25 mouse cellular contexts compared by ENCODE assay signal in the genomic region with DNA sequence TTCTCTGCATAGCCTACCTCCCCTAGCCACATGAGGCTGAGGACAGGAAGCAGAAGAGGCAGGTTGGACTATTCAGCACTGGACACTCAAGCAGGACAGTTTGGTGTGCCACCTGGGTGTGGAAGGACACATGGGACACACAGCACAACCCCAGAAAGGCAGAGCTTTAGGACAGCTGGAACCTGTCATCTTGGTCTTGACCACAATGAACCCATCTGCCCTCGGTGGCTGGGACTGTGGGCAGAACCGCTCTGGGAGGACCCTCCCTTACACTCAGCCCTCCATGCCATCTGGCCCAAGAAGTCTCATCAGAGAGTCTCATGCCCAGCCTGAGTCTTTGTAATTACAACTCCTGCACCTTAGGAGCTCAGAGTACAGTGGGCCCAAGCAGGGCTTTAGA. TPM values are rescaled to one million over a fixed set of nuclear protein-coding genes. Genes with fewer than 3 reads are reported as not detected.
DNase-seq lines count a peak whose midpoint lies in the region; ATAC-seq lines count a peak whose summit lies in the region.
"Had no signal": no experiment of that assay in that cellular context is flagged by ENCODE, and none has a peak within 500 bp of the region (broad histone marks: within the 10 kb centered on the region; RNA-seq: fewer than 3 reads in every experiment).

No protein-coding gene starts in this region.

- H3K9me3 ChIP-seq in forebrain, embryonic 10.5 days = no peaks in the 10 kb centered on the region
- H3K9me3 ChIP-seq in forebrain, embryonic 12.5 days = no peaks in the 10 kb centered on the region
- H3K9me3 ChIP-seq in midbrain, embryonic 10.5 days (replicated peaks) = no peaks in the 10 kb centered on the region
- H3K9me3 ChIP-seq in midbrain, embryonic 16.5 days (replicated peaks; ENCODE audit: control insufficient read depth, low read length, poor library complexity, severe bottlenecking) = no peaks in the 10 kb centered on the region
- H3K9me3 ChIP-seq in embryonic facial prominence, embryonic 10.5 days = no peaks in the 10 kb centered on the region
- H3K9me3 ChIP-seq in neural tube, embryonic 14.5 days (ENCODE audit: control insufficient read depth, low read length) = no peaks in the 10 kb centered on the region
- H3K9me3 ChIP-seq: embryonic facial prominence, embryonic 12.5 days; forebrain, embryonic 13.5 days; G1E; heart, embryonic 15.5 days had no signal

- no peak for DNase-seq in forebrain, embryonic 10.5 days (ENCODE audit: extremely low spot score, low spot score)
- no peak for DNase-seq in midbrain, embryonic 10.5 days (ENCODE audit: low spot score)
- no peak for DNase-seq in embryonic facial prominence, embryonic 10.5 days (ENCODE audit: low spot score)
- DNase-seq in thymus, postnatal 10 days (ENCODE audit: low spot score in 2 of 2) = no peak
- DNase-seq: adrenal gland, adult 8-10 months; B cell, adult 2 months; cerebellum, adult 11 months; cerebellum, adult 8-10 months; cerebellum, postnatal 14 days; embryo, embryonic 11 days; forebrain, postnatal 0 days; gastrocnemius, postnatal 14 days; heart, adult 2 months; heart, postnatal 14 days had no signal

- H3K9ac ChIP-seq in forebrain, embryonic 12.5 days = no peak overlapping the region
- no peak overlapping the region for H3K9ac ChIP-seq in midbrain, embryonic 16.5 days (ENCODE audit: low read depth, low read length)
- H3K9ac ChIP-seq in neural tube, embryonic 14.5 days (replicated peaks; ENCODE audit: low read depth, low read length) = no peak overlapping the region
- H3K9ac ChIP-seq: embryonic facial prominence, embryonic 12.5 days; forebrain, embryonic 13.5 days; forebrain, postnatal 0 days; heart, embryonic 15.5 days had no signal

- no peak for ATAC-seq in forebrain, embryonic 12.5 days (ENCODE audit: low FRiP score)
- no peak for ATAC-seq in midbrain, embryonic 16.5 days
- no peak for ATAC-seq in neural tube, embryonic 14.5 days (ENCODE audit: low read depth)
- ATAC-seq: CD4-positive, CD25-positive, alpha-beta regulatory T cell, adult 4 months; forebrain, embryonic 13.5 days; forebrain, postnatal 0 days had no signal

- H3K4me3 ChIP-seq in forebrain, embryonic 10.5 days = no peak overlapping the region
- no peak overlapping the region for H3K4me3 ChIP-seq in forebrain, embryonic 12.5 days (replicated peaks)
- no peak overlapping the region for H3K4me3 ChIP-seq in midbrain, embryonic 10.5 days
- no peak overlapping the region for H3K4me3 ChIP-seq in midbrain, embryonic 16.5 days (ENCODE audit: low read depth, low read length)
- H3K4me3 ChIP-seq in embryonic facial prominence, embryonic 10.5 days = no peak overlapping the region
- no peak overlapping the region for H3K4me3 ChIP-seq in neural tube, embryonic 14.5 days (ENCODE audit: low read depth, low read length)
- H3K4me3 ChIP-seq: embryonic facial prominence, embryonic 12.5 days; forebrain, embryonic 13.5 days; heart, adult 2 months; heart, embryonic 15.5 days had no signal

- no peak overlapping the region for H3K4me2 ChIP-seq in forebrain, embryonic 12.5 days
- no peak overlapping the region for H3K4me2 ChIP-seq in midbrain, embryonic 16.5 days (ENCODE audit: low read length)
- H3K4me2 ChIP-seq in neural tube, embryonic 14.5 days (ENCODE audit: low read depth, low read length) = no peak overlapping the region
- H3K4me2 ChIP-seq: embryonic facial prominence, embryonic 12.5 days; forebrain, embryonic 13.5 days; heart, embryonic 11.5 days; heart, embryonic 15.5 days had no signal

- peaks cover 35% of the 10 kb centered on the region for H3K4me1 ChIP-seq in forebrain, embryonic 10.5 days
- peaks cover 45% of the 10 kb centered on the region for H3K4me1 ChIP-seq in forebrain, embryonic 12.5 days
- peaks cover 44% of the 10 kb centered on the region for H3K4me1 ChIP-seq in midbrain, embryonic 10.5 days
- peaks cover 9% of the 10 kb centered on the region for H3K4me1 ChIP-seq in midbrain, embryonic 16.5 days (ENCODE audit: control insufficient read depth, insufficient read depth, low read length)
- H3K4me1 ChIP-seq in embryonic facial prominence, embryonic 10.5 days = peaks cover 39% of the 10 kb centered on the region
- peaks cover 49% of the 10 kb centered on the region for H3K4me1 ChIP-seq in neural tube, embryonic 14.5 days (ENCODE audit: control insufficient read depth, insufficient read depth, low read length)

- H3K36me3 ChIP-seq in forebrain, embryonic 10.5 days (replicated peaks) = no peaks in the 10 kb centered on the region
- H3K36me3 ChIP-seq in forebrain, embryonic 12.5 days (replicated peaks) = no peaks in the 10 kb centered on the region
- H3K36me3 ChIP-seq in midbrain, embryonic 10.5 days = no peaks in the 10 kb centered on the region
- no peaks in the 10 kb centered on the region for H3K36me3 ChIP-seq in midbrain, embryonic 16.5 days (ENCODE audit: control insufficient read depth, insufficient read depth, low read length)
- no peaks in the 10 kb centered on the region for H3K36me3 ChIP-seq in embryonic facial prominence, embryonic 10.5 days (replicated peaks)
- H3K36me3 ChIP-seq in neural tube, embryonic 14.5 days (ENCODE audit: control insufficient read depth, insufficient read depth, low read length) = no peaks in the 10 kb centered on the region
- H3K36me3 ChIP-seq: embryonic facial prominence, embryonic 12.5 days; G1E; heart, embryonic 15.5 days had no signal

- 0 out of 2 replicates have a peak overlapping the region, but pooled peaks have one; percentile 42 for H3K27ac ChIP-seq in forebrain, embryonic 10.5 days
- H3K27ac ChIP-seq in forebrain, embryonic 12.5 days = no peak overlapping the region
- H3K27ac ChIP-seq in midbrain, embryonic 10.5 days (replicated peaks) = peak overlapping the region; percentile 69; the same call in 1 of the 2 replicates
- no peak overlapping the region for H3K27ac ChIP-seq in midbrain, embryonic 16.5 days (ENCODE audit: low read length)
- H3K27ac ChIP-seq in embryonic facial prominence, embryonic 10.5 days (replicated peaks) = peak overlapping the region; percentile 44
- peak overlapping the region; percentile 71; the same call in 1 of the 2 replicates for H3K27ac ChIP-seq in neural tube, embryonic 14.5 days (ENCODE audit: low read depth, low read length)
- H3K27ac ChIP-seq: embryonic facial prominence, embryonic 12.5 days; forebrain, embryonic 13.5 days; heart, adult 2 months; heart, embryonic 15.5 days had no signal

- 85% methylated on average over 2 of the region's 2 CpGs for WGBS in forebrain, embryonic 10.5 days
- WGBS in forebrain, embryonic 12.5 days = 92% methylated on average over 2 of the region's 2 CpGs
- WGBS in midbrain, embryonic 10.5 days = 93% methylated on average over 2 of the region's 2 CpGs
- WGBS in midbrain, embryonic 16.5 days = 77% methylated on average over 2 of the region's 2 CpGs
- 82% methylated on average over 2 of the region's 2 CpGs for WGBS in embryonic facial prominence, embryonic 10.5 days
- 77% methylated on average over 2 of the region's 2 CpGs for WGBS in neural tube, embryonic 14.5 days

- H3K27me3 ChIP-seq in forebrain, embryonic 10.5 days (ENCODE audit: poor library complexity, severe bottlenecking) = no peaks in the 10 kb centered on the region
- no peaks in the 10 kb centered on the region for H3K27me3 ChIP-seq in forebrain, embryonic 12.5 days
- H3K27me3 ChIP-seq in midbrain, embryonic 10.5 days (ENCODE audit: low read depth, poor library complexity, severe bottlenecking) = no peaks in the 10 kb centered on the region
- H3K27me3 ChIP-seq in midbrain, embryonic 16.5 days (ENCODE audit: control insufficient read depth, insufficient read depth, low read depth, low read length) = no peaks in the 10 kb centered on the region
- no peaks in the 10 kb centered on the region; the same call in 1 of the 2 replicates for H3K27me3 ChIP-seq in embryonic facial prominence, embryonic 10.5 days (replicated peaks; ENCODE audit: low read depth, poor library complexity, severe bottlenecking)
- H3K27me3 ChIP-seq in neural tube, embryonic 14.5 days (ENCODE audit: control insufficient read depth, insufficient read depth, low read length) = no peaks in the 10 kb centered on the region
- H3K27me3 ChIP-seq: forebrain, embryonic 13.5 days; heart, embryonic 15.5 days had no signal

RNA-seq across cellular contexts. Expression of gene Ccdc188, which starts 17.6 kb away (rescaled TPM):
- not detected in 2 replicates for polyA plus RNA-seq in forebrain, embryonic 10.5 days (2016; fragmentation: Nextera tagmentation; extraction: Ambion mirVana)
- not detected in 2 replicates for polyA plus RNA-seq in forebrain, embryonic 12.5 days (2016; fragmentation: Nextera tagmentation; extraction: Ambion mirVana)
- polyA plus RNA-seq in midbrain, embryonic 10.5 days (2016; fragmentation: Nextera tagmentation; extraction: Ambion mirVana) = not detected in 2 replicates
- 0.14 TPM in 1 of 2 replicates, not detected in the other for polyA plus RNA-seq in midbrain, embryonic 16.5 days (2015; fragmentation: Nextera tagmentation; extraction: Ambion mirVana)
- polyA plus RNA-seq in embryonic facial prominence, embryonic 10.5 days (2016; fragmentation: Nextera tagmentation; extraction: Ambion mirVana) = not detected in 2 replicates
- polyA plus RNA-seq in neural tube, embryonic 14.5 days (2014; fragmentation: Nextera tagmentation; extraction: Ambion mirVana) = not detected in 2 replicates
- polyA plus RNA-seq: brain, embryonic 14.5 days; CD4-positive, CD25-positive, alpha-beta regulatory T cell, adult 4 months; embryonic facial prominence, embryonic 12.5 days; forebrain, embryonic 13.5 days; G1E; heart, adult 2 months; heart, embryonic 11.5 days; heart, embryonic 15.5 days had no signal

RNA-seq across cellular contexts. Expression of gene Zdhhc8, which starts 34.9 kb away (rescaled TPM):
- polyA plus RNA-seq in forebrain, embryonic 10.5 days (2016; fragmentation: Nextera tagmentation; extraction: Ambion mirVana) = 9.7 and 10.5 TPM in 2 replicates
- 15.7 and 16.9 TPM in 2 replicates for polyA plus RNA-seq in forebrain, embryonic 12.5 days (2016; fragmentation: Nextera tagmentation; extraction: Ambion mirVana)
- 9.4 and 11.3 TPM in 2 replicates for polyA plus RNA-seq in midbrain, embryonic 10.5 days (2016; fragmentation: Nextera tagmentation; extraction: Ambion mirVana)
- 13.8 and 17.9 TPM in 2 replicates for polyA plus RNA-seq in midbrain, embryonic 16.5 days (2015; fragmentation: Nextera tagmentation; extraction: Ambion mirVana)
- polyA plus RNA-seq in embryonic facial prominence, embryonic 10.5 days (2016; fragmentation: Nextera tagmentation; extraction: Ambion mirVana) = 15.5 and 17.9 TPM in 2 replicates
- 12.2 and 13.9 TPM in 2 replicates for polyA plus RNA-seq in neural tube, embryonic 14.5 days (2014; fragmentation: Nextera tagmentation; extraction: Ambion mirVana)

RNA-seq across cellular contexts. Expression of gene Trmt2a, which starts 48.4 kb away (rescaled TPM):
- polyA plus RNA-seq in forebrain, embryonic 10.5 days (2016; fragmentation: Nextera tagmentation; extraction: Ambion mirVana) = 134 and 139 TPM in 2 replicates
- 111 and 118 TPM in 2 replicates for polyA plus RNA-seq in forebrain, embryonic 12.5 days (2016; fragmentation: Nextera tagmentation; extraction: Ambion mirVana)
- 127 and 132 TPM in 2 replicates for polyA plus RNA-seq in midbrain, embryonic 10.5 days (2016; fragmentation: Nextera tagmentation; extraction: Ambion mirVana)
- polyA plus RNA-seq in midbrain, embryonic 16.5 days (2015; fragmentation: Nextera tagmentation; extraction: Ambion mirVana) = 105 and 106 TPM in 2 replicates
- 116 and 120 TPM in 2 replicates for polyA plus RNA-seq in embryonic facial prominence, embryonic 10.5 days (2016; fragmentation: Nextera tagmentation; extraction: Ambion mirVana)
- polyA plus RNA-seq in neural tube, embryonic 14.5 days (2014; fragmentation: Nextera tagmentation; extraction: Ambion mirVana) = 78.4 and 81.5 TPM in 2 replicates

RNA-seq across cellular contexts. Expression of gene Ranbp1, which starts 48.5 kb away (rescaled TPM):
- polyA plus RNA-seq in forebrain, embryonic 10.5 days (2016; fragmentation: Nextera tagmentation; extraction: Ambion mirVana) = 1,297 and 1,372 TPM in 2 replicates
- 983 and 1,008 TPM in 2 replicates for polyA plus RNA-seq in forebrain, embryonic 12.5 days (2016; fragmentation: Nextera tagmentation; extraction: Ambion mirVana)
- polyA plus RNA-seq in midbrain, embryonic 10.5 days (2016; fragmentation: Nextera tagmentation; extraction: Ambion mirVana) = 1,186 and 1,334 TPM in 2 replicates
- polyA plus RNA-seq in midbrain, embryonic 16.5 days (2015; fragmentation: Nextera tagmentation; extraction: Ambion mirVana) = 359 and 384 TPM in 2 replicates
- polyA plus RNA-seq in embryonic facial prominence, embryonic 10.5 days (2016; fragmentation: Nextera tagmentation; extraction: Ambion mirVana) = 1,276 and 1,293 TPM in 2 replicates
- 400 and 407 TPM in 2 replicates for polyA plus RNA-seq in neural tube, embryonic 14.5 days (2014; fragmentation: Nextera tagmentation; extraction: Ambion mirVana)

RNA-seq across cellular contexts. Expression of gene Gm49776, which starts 58.1 kb away (rescaled TPM):
- polyA plus RNA-seq in forebrain, embryonic 10.5 days (2016; fragmentation: Nextera tagmentation; extraction: Ambion mirVana) = 3.0 and 5.8 TPM in 2 replicates
- polyA plus RNA-seq in forebrain, embryonic 12.5 days (2016; fragmentation: Nextera tagmentation; extraction: Ambion mirVana) = 3.4 TPM in 1 of 2 replicates, not detected in the other
- 1.9 and 2.2 TPM in 2 replicates for polyA plus RNA-seq in midbrain, embryonic 10.5 days (2016; fragmentation: Nextera tagmentation; extraction: Ambion mirVana)
- polyA plus RNA-seq in midbrain, embryonic 16.5 days (2015; fragmentation: Nextera tagmentation; extraction: Ambion mirVana) = not detected in 2 replicates
- 6.6 TPM in 1 of 2 replicates, not detected in the other for polyA plus RNA-seq in embryonic facial prominence, embryonic 10.5 days (2016; fragmentation: Nextera tagmentation; extraction: Ambion mirVana)
- polyA plus RNA-seq in neural tube, embryonic 14.5 days (2014; fragmentation: Nextera tagmentation; extraction: Ambion mirVana) = not detected in 2 replicates
- polyA plus RNA-seq: brain, embryonic 14.5 days; CD4-positive, CD25-positive, alpha-beta regulatory T cell, adult 4 months; G1E; gonadal fat pad, adult 2 months; heart, adult 2 months; heart, embryonic 11.5 days had no signal

Comparison
In these comparisons a context has a peak if more than half of its experiments do, and no peak if none do; other contexts are left out.
1. H3K27ac ChIP-seq: peak in forebrain, embryonic 10.5 days (single experiment), midbrain, embryonic 10.5 days (single experiment), embryonic facial prominence, embryonic 10.5 days (single experiment) and neural tube, embryonic 14.5 days (single experiment); none in forebrain, embryonic 12.5 days (single experiment) and midbrain, embryonic 16.5 days (single experiment).